Mouse (Mus musculus) cortical plate, adult 2 months (tissue): ENCODE data around the gene Acot1. TPM values are rescaled to one million over a fixed set of nuclear protein-coding genes. Genes with fewer than 3 reads are reported as not detected.
"Not testable (repeated sequence)": the region's sequence is repeated elsewhere in the genome, so short reads cannot be mapped to it uniquely, and the experiment has no call there.

Experiments used
- H3K27ac ChIP-seq: fragments of 200-500 bp; 2 replicates; pipeline ENCODE4 v1.5.1; 2012; ENCODE audit warnings: low read length, control low read depth, inconsistent platforms; ENCODE audit not compliant: insufficient read depth
- H3K4me1 ChIP-seq: fragments of 200-500 bp; 2 replicates; pipeline ENCODE4 v1.6.1; 2011; ENCODE audit warnings: low read length; ENCODE audit not compliant: control insufficient read depth, insufficient read depth
- H3K4me3 ChIP-seq: fragments of 200-500 bp; 2 replicates; pipeline ENCODE4 v1.5.1; 2011; ENCODE audit warnings: mild to moderate bottlenecking, low read length, control low read depth; ENCODE audit not compliant: insufficient read depth
- CTCF ChIP-seq: fragments of 200-500 bp; IDR thresholded peaks from 2 replicates; pipeline ENCODE4 v1.5.1; 2011; ENCODE audit warnings: mild to moderate bottlenecking, control low read depth, low read length; ENCODE audit not compliant: insufficient read depth; ENCODE audit errors: extremely low read depth
- POLR2A ChIP-seq: fragments of 200-500 bp; IDR thresholded peaks from 2 replicates; pipeline ENCODE4 v1.6.1; 2011; ENCODE audit warnings: mild to moderate bottlenecking, low read length, control low read depth; ENCODE audit not compliant: insufficient read depth; ENCODE audit errors: extremely low read depth
- polyA plus RNA-seq: library from polyadenylated mRNA; depleted of rRNA; stranded (reverse); fragments of >200 nt; gene quantifications from 2 replicates; pipeline ENCODE4 v1.2.3, GENCODE M21; 2012; rRNA removed

The Acot1 gene
- polyA plus RNA-seq = 15.5 and 16.4 TPM in 2 replicates

DNA sequence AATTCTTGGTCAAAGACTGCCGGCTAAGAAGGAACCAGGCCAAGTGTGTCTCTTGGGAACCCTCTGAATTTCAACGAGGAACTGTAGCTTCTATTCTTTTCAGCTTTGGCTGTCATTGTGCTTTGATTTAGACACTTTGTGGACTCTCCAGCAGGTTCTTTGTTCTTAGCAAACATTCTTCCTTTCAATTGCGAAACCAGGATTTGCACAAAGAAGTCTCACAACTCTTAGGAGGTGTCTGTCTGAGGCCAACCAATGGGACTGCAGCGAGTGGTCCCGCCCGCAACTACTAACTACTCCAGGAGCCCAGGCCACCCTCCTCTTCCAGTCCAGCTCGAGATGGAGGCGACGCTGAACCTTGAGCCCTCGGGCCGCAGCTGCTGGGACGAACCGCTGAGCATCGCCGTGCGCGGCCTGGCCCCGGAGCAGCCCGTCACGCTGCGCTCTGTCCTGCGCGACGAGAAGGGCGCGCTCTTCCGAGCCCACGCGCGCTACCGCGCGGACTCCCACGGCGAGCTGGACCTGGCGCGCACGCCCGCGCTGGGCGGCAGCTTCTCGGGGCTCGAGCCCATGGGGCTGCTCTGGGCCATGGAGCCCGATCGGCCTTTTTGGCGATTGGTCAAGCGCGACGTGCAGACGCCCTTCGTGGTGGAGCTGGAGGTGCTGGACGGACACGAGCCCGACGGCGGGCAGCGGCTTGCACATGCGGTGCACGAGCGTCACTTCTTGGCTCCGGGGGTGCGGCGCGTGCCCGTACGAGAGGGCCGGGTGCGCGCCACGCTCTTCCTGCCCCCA, at the start of gene Acot1:
Acot1 (plus strand) TSS at position 320 of the 795 bp plus-strand sequence.
- TF ChIP-seq POLR2A = peak; percentile 59; the same call in 1 of the 2 replicates
- Histone ChIP-seq H3K27ac (peak within 1 kb of the TSS; percentile 56; the same call in 1 of the 2 replicates), H3K4me3 (peak within 1 kb of the TSS; percentile 54)
- not testable (repeated sequence) for H3K4me1 ChIP-seq

DNA sequence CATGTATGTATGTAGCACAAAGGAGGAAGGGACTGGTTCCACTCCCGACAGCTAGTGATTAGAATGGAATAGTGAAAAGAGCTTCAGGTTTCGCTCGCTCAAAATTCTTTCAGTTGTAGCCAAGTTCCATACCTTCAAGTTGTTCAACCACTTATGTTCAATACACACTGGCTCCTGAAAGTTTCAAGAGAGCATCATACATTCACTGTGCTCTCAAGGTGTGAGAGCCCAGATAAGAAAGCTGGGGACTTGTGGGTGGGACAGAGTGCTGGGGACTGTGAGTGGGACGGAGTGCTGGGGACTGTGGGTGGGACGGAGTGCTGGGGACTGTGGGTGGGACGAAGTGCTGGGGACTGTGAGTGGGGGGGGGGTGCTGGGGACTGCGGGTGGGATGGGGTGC, 44.1 kb upstream of the Acot1 start:
- TF ChIP-seq CTCF (no peak), POLR2A (no peak)
- Histone ChIP-seq H3K4me3 (no peak overlapping the region), H3K4me1 (no peaks in the 10 kb centered on the region), H3K27ac (no peak overlapping the region)

- TF ChIP-seq CTCF (peak; percentile 66), POLR2A (no peak)
- no peak overlapping the region for H3K27ac ChIP-seq
- no peaks in the 10 kb centered on the region for H3K4me1 ChIP-seq
- no peak overlapping the region for H3K4me3 ChIP-seq
Observed at GRCm38 (mm10) chr12:83972117-83972516, 37.2 kb upstream of the Acot1 start.

DNA sequence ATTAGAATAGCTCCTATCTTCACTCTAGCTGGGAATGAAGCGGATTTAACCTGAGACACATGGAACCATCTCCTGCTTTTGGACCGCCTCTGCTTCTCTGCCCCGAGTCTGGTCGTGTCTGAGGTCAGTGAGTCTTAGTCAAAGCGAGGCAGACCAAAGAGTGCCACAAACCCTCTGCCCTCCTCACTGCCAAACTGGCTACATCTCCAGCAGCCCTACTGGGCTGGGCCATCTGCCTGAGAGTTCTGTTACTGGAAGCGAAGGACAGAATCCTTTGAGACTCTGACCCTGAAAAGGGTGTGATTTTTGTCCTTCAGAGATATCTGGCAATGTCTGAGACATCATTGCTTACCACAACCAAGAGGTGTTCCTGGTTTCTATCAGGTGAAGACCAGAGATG, 30.4 kb upstream of the Acot1 start:
- Histone ChIP-seq H3K27ac (no peak overlapping the region), H3K4me1 (no peaks in the 10 kb centered on the region), H3K4me3 (no peak overlapping the region)
- no peak for TF ChIP-seq CTCF
- TF ChIP-seq POLR2A = no peak

GRCm38 (mm10) chr12:83981615-83982014, 27.7 kb upstream of the Acot1 start:
- no peak overlapping the region for H3K27ac ChIP-seq
- no peaks in the 10 kb centered on the region for H3K4me1 ChIP-seq
- no peak overlapping the region for H3K4me3 ChIP-seq
- no peak for TF ChIP-seq CTCF
- TF ChIP-seq POLR2A = no peak

DNA sequence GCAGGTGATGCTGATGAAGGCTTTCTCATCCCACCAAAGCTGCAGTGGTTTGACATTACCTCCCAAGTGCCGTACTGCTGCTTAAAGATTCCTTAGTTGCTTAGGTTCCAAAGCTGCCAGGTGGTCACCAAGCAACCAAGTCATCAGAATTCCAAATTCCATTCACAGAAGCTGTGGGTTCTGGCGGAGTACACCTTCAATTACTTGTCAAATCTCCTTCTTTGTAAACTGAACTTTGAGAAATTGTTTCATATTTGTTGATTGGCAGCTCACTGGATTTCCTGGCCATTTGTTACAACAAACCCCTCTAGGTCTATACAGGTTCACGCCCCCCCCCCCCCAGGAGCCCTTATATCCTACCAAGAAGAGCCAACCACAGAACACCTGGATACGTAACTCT, 24.5 kb upstream of the Acot1 start, which contains the start of gene Heatr4:
Heatr4 (minus strand) TSS at position 101 of the 400 bp plus-strand sequence.
- no peak within 1 kb of the TSS for H3K27ac ChIP-seq
- no peaks in the 10 kb centered on the region for H3K4me1 ChIP-seq
- H3K4me3 ChIP-seq = no peak within 1 kb of the TSS
- TF ChIP-seq CTCF (no peak), POLR2A (no peak)

DNA sequence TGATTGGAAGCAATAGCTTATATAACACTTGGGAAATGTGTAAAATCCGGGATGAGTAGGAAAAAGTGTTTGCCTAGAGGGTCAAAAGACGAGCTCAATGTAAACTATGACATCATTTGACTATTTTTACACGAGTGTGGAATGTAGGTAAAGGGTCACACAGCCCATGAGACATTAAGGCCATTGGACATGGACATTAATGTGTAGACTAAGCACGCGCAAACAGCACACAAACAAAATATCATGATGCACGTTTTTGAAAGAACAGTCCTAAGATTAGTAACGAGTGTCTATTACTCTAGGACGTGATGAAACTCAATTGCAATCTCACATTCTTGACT, 22.1 kb upstream of the Acot1 start:
- Histone ChIP-seq H3K27ac (peak overlapping the region; percentile 34; the same call in 1 of the 2 replicates), H3K4me3 (peak overlapping the region; percentile 42), H3K4me1 (no peaks in the 10 kb centered on the region)
- no peak for TF ChIP-seq CTCF
- TF ChIP-seq POLR2A = no peak

DNA sequence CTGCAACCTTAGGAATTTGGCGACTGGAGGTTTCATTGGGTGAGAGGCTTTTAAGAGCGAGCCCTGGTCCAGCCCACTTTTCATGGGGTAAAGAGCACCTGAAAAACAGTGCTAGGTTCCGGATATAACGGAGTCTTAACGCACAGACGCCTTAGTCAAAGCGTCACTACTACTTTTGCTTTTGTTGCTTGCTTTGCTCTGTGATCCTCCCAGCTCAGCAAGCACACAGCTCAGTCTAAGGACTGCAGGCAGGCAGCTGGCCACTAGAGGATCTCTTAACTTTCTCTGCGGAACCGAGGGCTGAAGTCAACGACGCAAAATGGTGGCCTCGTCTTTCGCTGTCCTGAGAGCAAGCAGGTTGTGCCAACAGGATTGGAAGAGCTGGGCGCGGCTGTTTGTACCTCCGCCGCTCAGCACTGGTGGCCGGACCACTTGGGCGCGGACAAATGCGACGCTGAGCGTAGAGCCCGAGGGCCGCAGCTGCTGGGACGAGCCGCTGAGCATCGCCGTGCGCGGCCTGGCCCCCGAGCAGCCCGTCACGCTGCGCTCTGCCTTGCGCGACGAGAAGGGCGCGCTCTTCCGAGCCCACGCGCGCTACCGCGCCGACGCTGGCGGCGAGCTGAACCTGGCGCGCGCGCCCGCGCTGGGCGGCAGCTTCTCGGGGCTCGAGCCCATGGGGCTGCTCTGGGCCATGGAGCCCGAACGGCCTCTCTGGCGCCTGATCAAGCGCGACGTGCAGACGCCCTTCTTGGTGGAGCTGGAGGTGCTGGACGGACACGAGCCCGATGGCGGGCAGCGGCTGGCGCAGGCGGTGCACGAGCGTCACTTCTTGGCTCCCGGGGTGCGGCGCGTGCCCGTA, 21.5 kb upstream of the Acot1 start, which contains the start of gene Acot2:
Acot2 (plus strand) TSS at position 279 of the 859 bp plus-strand sequence.
- Histone ChIP-seq H3K27ac (peak within 1 kb of the TSS; percentile 92), H3K4me1 (no peaks in the 10 kb centered on the region), H3K4me3 (peak within 1 kb of the TSS; percentile 42)
- TF ChIP-seq POLR2A (peak; percentile 61; the same call in 1 of the 2 replicates), CTCF (peak; percentile 60)

DNA sequence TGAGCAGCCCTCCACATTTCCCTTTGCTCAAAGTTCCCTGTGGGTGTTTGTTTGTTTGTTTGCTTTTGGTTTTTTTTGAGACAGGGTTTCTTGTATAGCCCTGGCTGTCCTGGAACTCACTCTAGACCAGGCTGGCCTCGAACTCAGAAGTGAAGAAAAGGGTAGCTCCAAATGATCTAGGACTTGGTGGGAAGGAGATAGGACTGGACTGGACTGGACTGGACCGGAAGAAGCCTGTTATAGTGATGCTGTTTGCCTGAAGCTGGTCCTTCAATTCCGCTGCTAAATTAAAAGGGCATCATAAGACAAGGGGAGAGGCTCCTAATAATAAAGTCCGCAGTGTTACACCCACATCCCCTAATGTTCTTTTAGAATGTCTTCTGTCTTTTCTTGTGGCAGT, 20.8 kb upstream of the Acot1 start:
- no peak for TF ChIP-seq CTCF
- no peak for TF ChIP-seq POLR2A
- Histone ChIP-seq H3K27ac (peak overlapping the region; percentile 92; the same call in 1 of the 2 replicates), H3K4me3 (peak overlapping the region; percentile 42), H3K4me1 (no peaks in the 10 kb centered on the region)

- H3K4me3 ChIP-seq = no peak overlapping the region
- no peak overlapping the region for H3K27ac ChIP-seq
- H3K4me1 ChIP-seq = no peaks in the 10 kb centered on the region
- TF ChIP-seq CTCF = no peak
Observed at GRCm38 (mm10) chr12:83989378-83989777, 19.9 kb upstream of the Acot1 start.
